Mouse (Mus musculus) neural tube, embryonic 11.5 days (tissue): ENCODE results near the gene Srcin1. TPM values are rescaled to one million over a fixed set of nuclear protein-coding genes. Genes with fewer than 3 reads are reported as not detected.
A peak's percentile ranks its signal among the peaks of the same experiment; 100 is the strongest.

Experiments
- ATAC-seq: fragments of 200-750 bp; cut with Nextera tagmentation; 2 replicates; pipeline ENCODE4 v1.8.0; 2017; ENCODE audit warnings: moderate number of reproducible peaks, mild to moderate bottlenecking, moderate TSS enrichment, moderate library complexity; ENCODE audit not compliant: insufficient read depth, low FRiP score, low TSS enrichment
- DNase-seq: peaks from one replicate; pipeline ENCODE4 v3.0.0-alpha.2; 2015; ENCODE audit warnings: low spot score
- H3K27ac ChIP-seq: fragments of 300-500 bp; sonication (generic); 2 replicates; pipeline ENCODE4 v1.5.1; 2014; ENCODE audit warnings: low read depth, mild to moderate bottlenecking, low read length
- H3K27me3 ChIP-seq: fragments of 300-500 bp; sonication (generic); 2 replicates; pipeline ENCODE4 v1.6.1; 2014; ENCODE audit warnings: mild to moderate bottlenecking, low read length, mixed read lengths; ENCODE audit not compliant: control insufficient read depth, insufficient read depth
- H3K36me3 ChIP-seq: fragments of 300-500 bp; sonication (generic); 2 replicates; pipeline ENCODE4 v1.6.1; 2014; ENCODE audit warnings: mild to moderate bottlenecking, low read length, moderate library complexity, mixed read lengths; ENCODE audit not compliant: control insufficient read depth, insufficient read depth
- H3K4me1 ChIP-seq: fragments of 300-500 bp; sonication (generic); 2 replicates; pipeline ENCODE4 v1.6.1; 2014; ENCODE audit warnings: low read length, mixed read lengths; ENCODE audit not compliant: control insufficient read depth, insufficient read depth
- H3K4me2 ChIP-seq: fragments of 300-500 bp; sonication (generic); 2 replicates; pipeline ENCODE4 v1.6.1; 2014; ENCODE audit warnings: low read depth, mild to moderate bottlenecking, moderate library complexity
- H3K4me3 ChIP-seq: fragments of 300-500 bp; sonication (generic); 2 replicates; pipeline ENCODE4 v1.5.1; 2014; ENCODE audit warnings: low read depth, low read length
- H3K9ac ChIP-seq: fragments of 300-500 bp; sonication (generic); 2 replicates; pipeline ENCODE4 v1.6.1; 2014; ENCODE audit warnings: mild to moderate bottlenecking, low read length
- H3K9me3 ChIP-seq: fragments of 300-500 bp; sonication (generic); 2 replicates; pipeline ENCODE4 v1.6.1; 2016; ENCODE audit warnings: low read length; ENCODE audit not compliant: control insufficient read depth
- WGBS: fragments of 180-500 bp; shearing (Covaris S2); extraction: QIAGEN DNeasy Blood & Tissue Kit; methylation state at CpG from one replicate; pipeline ENCODE4 v1.1.7; 2014; 5-methylcytosine and 5-hydroxymethylcytosine counted together
- polyA plus RNA-seq: library from polyadenylated mRNA; unstranded; fragments of >200 nt; fragmentation: Nextera tagmentation; extraction: Ambion mirVana; gene quantifications from 2 replicates; pipeline ENCODE4 v1.2.1, GENCODE M21; 2014

The Srcin1 gene
- polyA plus RNA-seq, 1 experiment from 2014 or later = 2.5 TPM

DNA sequence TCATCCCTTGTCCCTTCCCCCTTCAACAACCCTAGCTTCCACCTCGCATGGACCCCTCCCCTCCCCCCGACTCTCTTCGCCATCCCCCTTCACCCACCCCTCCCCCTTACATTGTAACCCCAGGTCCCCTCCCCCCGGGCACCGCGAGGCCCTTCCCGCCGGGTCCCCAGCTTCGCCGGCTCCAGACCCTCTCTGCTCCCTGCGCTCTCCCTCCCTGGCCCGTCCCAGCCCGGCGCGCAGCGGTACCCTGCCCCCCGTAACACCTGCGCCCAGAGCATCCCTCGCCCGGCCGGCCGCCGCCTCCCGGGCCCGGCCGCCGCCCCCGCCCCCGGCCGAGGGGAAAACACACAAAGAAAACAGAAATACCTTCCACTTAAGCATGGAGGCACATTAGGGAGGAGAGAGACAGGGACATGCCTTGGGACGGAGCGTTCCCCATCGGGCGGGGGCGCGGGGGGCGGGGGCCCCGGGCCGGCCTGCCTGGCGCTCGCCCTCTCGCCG lies 1.4 kb downstream of the Srcin1 start:
- H3K9ac ChIP-seq = peak overlapping the region; percentile 93
- no peaks in the 10 kb centered on the region for H3K36me3 ChIP-seq
- ATAC-seq (peak; percentile 56), DNase-seq (no peak)
- peak overlapping the region; percentile 92 for H3K27ac ChIP-seq
- peaks cover 43% of the 10 kb centered on the region for H3K27me3 ChIP-seq
- peak overlapping the region; percentile 92 for H3K4me2 ChIP-seq
- H3K9me3 ChIP-seq = no peaks in the 10 kb centered on the region
- 2% methylated on average over 26 of the region's 43 CpGs for WGBS
- H3K4me3 ChIP-seq = peak overlapping the region; percentile 79
- peaks cover 27% of the 10 kb centered on the region for H3K4me1 ChIP-seq

DNA sequence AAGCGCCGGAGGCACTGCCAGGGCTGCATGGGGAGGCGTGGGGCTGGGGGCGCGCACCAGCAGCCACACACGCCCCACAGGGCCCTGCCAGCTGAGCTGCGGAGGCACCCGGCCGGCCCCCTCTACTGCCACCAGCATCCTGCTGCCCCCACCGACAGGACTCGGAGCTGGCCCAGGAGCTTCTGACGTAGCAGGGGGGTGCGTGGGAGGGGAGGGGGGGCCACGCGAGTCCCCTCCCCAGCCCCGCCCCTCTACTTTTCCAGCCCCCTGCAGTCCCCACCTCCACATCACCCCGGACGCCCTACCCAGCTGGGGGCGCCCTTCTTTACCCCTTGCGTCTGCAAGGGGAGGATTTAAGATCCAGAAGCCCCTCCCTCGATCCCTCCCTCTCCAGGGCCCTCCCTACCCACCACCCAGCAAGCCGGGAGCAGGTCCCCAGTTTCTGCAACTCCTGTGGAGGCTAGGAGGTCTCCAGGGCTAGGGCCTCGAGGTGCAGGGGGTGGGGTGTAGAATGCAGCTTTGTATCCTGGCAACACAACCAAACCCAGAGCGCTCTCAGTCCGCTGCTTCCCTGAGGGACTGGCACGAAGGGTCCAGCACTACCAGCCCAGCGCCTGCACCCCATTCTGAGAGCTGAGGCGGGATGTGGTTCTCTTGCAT lies 2.0 kb downstream of the Srcin1 start:
- Histone ChIP-seq H3K27ac (peak overlapping the region; percentile 92), H3K36me3 (no peaks in the 10 kb centered on the region), H3K9me3 (no peaks in the 10 kb centered on the region), H3K4me1 (peaks cover 27% of the 10 kb centered on the region), H3K4me2 (peak overlapping the region; percentile 92), H3K4me3 (peak overlapping the region; percentile 79), H3K9ac (peak overlapping the region; percentile 93), H3K27me3 (peaks cover 43% of the 10 kb centered on the region)
- ATAC-seq (peak; percentile 39), DNase-seq (peak; percentile 57)
- 0% methylated on average over 21 of the region's 28 CpGs for WGBS

DNA sequence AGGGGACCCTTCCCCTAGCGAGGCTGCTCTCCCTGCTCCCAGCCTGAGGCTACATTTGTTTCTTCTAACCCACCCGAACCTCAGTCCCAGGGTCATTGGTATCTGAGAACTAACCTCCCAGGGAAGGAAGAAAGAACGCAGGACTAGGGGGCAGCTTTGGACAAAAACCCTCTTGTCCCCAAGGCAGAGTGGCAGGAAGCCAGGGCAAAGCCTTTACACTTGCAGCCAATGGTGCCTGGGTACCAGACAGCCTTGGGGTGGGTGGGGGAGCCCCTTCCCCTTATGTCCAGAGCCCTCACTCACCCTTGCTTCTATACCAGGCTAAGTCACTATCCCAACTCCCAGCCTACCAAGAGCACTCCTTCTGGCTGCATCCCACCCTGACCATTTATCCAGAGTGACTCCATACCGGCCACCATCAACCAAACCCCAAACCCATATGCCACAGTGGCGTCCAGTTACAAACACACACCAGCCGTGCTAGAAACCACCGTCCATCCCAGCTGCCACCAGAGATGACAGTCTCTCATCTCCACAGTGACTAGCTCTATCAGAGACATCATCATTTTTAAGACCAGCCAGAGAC lies 3.0 kb downstream of the Srcin1 start:
- ATAC-seq (no peak), DNase-seq (no peak)
- Histone ChIP-seq H3K9ac (no peak overlapping the region; the same call in 1 of the 2 replicates), H3K4me2 (peak overlapping the region; percentile 92), H3K4me1 (peaks cover 21% of the 10 kb centered on the region), H3K27ac (no peak overlapping the region), H3K4me3 (peak overlapping the region; percentile 79), H3K36me3 (no peaks in the 10 kb centered on the region), H3K9me3 (no peaks in the 10 kb centered on the region), H3K27me3 (peaks cover 43% of the 10 kb centered on the region)
- 36% methylated on average over 7 of the region's 7 CpGs for WGBS

- WGBS = 24% methylated on average over 5 of the region's 5 CpGs
- Histone ChIP-seq H3K4me1 (peaks cover 24% of the 10 kb centered on the region), H3K9ac (no peak overlapping the region), H3K27ac (no peak overlapping the region), H3K27me3 (peaks cover 43% of the 10 kb centered on the region), H3K36me3 (no peaks in the 10 kb centered on the region), H3K9me3 (no peaks in the 10 kb centered on the region), H3K4me3 (no peak overlapping the region), H3K4me2 (no peak overlapping the region)
- no peak for ATAC-seq
- no peak for DNase-seq
Measured at GRCm38 (mm10) chr11:97572089-97572345, 4.0 kb downstream of the Srcin1 start.

DNA sequence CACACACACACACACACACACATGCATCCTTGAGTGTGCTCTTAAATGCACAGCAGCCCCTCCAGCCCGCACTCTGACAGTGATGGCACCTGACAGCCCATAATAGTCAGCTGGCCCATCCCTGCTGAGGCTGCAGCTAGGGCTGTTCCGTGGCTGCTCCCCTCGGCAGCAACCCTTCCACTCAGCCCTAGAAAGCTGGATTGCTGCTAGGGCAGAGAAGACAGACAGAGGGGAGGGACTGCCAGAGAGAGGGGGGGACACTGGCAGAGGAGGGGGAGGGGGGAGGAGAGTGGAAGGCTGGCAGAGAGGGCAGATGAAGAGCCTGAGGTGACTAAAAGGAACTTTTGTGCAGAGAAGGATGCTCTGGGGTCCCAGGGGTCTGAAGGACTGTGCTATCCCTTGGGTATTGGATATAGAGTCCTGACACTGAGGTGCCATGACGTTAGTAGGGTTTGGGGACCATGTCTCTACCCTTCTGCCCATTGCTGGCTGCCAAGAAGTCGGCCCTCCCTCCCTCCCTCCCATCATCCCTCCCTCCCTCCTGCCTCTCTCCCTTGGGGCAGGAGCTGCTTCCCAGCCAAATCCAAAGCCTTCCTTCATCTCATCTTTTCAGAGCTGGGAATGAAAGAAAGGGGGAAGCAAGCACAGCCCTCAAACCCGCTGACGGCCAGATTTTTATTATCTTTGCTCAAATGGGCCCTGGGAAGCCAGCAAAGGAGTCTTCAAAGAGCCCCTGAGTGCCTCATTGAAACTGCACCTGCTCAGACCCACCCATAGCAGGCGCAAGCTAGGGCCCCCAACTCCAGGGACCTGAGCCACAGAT lies 4.5 kb downstream of the Srcin1 start:
- 14% methylated on average over 8 of the region's 8 CpGs for WGBS
- DNase-seq (no peak), ATAC-seq (no peak)
- no peaks in the 10 kb centered on the region for H3K36me3 ChIP-seq
- peaks cover 28% of the 10 kb centered on the region for H3K4me1 ChIP-seq
- no peak overlapping the region for H3K9ac ChIP-seq
- H3K4me3 ChIP-seq = no peak overlapping the region
- peaks cover 43% of the 10 kb centered on the region for H3K27me3 ChIP-seq
- no peak overlapping the region for H3K4me2 ChIP-seq
- no peaks in the 10 kb centered on the region for H3K9me3 ChIP-seq
- H3K27ac ChIP-seq = no peak overlapping the region

GRCm38 (mm10) chr11:97570493-97571137 lies 5.4 kb downstream of the Srcin1 start:
- 26% methylated on average over 8 of the region's 8 CpGs for WGBS
- H3K27ac ChIP-seq = no peak overlapping the region
- DNase-seq = no peak
- no peaks in the 10 kb centered on the region for H3K36me3 ChIP-seq
- no peak overlapping the region for H3K4me2 ChIP-seq
- H3K9ac ChIP-seq = no peak overlapping the region
- no peak for ATAC-seq
- H3K4me1 ChIP-seq = peaks cover 32% of the 10 kb centered on the region
- H3K9me3 ChIP-seq = no peaks in the 10 kb centered on the region
- no peak overlapping the region for H3K4me3 ChIP-seq
- H3K27me3 ChIP-seq = peaks cover 36% of the 10 kb centered on the region

DNA sequence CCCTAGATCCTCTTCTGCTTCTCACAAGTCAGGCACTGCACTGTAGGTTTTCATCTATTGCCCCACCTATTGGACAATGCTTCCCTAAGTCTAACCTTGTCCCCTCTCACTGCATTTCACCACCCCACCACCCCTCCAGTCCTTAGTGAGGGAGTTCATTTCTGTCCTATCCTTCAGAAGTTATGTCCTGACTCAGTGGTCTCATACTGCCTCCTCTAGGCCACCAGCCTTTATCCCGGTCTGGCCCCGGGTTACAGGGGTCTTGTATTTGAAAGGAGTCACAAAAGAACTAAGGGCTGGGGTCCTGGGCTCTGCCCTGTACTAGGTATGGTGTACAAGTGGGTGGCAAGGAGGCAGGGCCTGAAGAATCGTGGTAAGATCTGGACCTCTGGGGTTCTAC lies 6.2 kb downstream of the Srcin1 start:
- Histone ChIP-seq H3K4me1 (peaks cover 32% of the 10 kb centered on the region), H3K4me2 (no peak overlapping the region), H3K9me3 (no peaks in the 10 kb centered on the region), H3K9ac (no peak overlapping the region), H3K4me3 (no peak overlapping the region), H3K27me3 (peaks cover 36% of the 10 kb centered on the region), H3K27ac (no peak overlapping the region), H3K36me3 (no peaks in the 10 kb centered on the region)
- DNase-seq = no peak
- 46% methylated on average over 3 of the region's 3 CpGs for WGBS
- no peak for ATAC-seq

DNA sequence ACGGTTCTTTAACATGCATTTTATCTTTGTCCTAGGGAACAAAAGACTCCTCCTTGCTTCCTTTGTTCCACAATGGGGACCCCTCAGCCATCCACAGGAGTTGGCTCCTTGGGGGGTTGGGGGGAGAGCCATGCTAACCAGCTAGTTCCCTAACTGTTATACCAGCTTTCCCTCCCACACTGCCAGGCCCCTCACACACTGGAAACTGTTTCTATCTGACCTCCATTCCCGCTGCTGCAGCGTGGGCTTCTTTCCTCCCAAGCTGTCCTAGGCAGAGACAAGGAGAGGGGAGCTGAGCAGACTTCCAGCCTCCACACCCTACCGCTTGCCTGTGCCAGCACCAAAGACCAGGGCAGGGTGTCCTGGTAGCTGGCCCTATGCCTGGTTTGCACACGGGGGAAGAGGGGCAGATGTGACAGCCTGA lies 6.7 kb downstream of the Srcin1 start:
- Histone ChIP-seq H3K9me3 (no peaks in the 10 kb centered on the region), H3K27me3 (peaks cover 34% of the 10 kb centered on the region), H3K4me2 (no peak overlapping the region), H3K36me3 (no peaks in the 10 kb centered on the region), H3K4me1 (peaks cover 32% of the 10 kb centered on the region), H3K4me3 (no peak overlapping the region), H3K9ac (no peak overlapping the region), H3K27ac (no peak overlapping the region)
- DNase-seq (no peak), ATAC-seq (no peak)
- 34% methylated on average over 5 of the region's 5 CpGs for WGBS
